Mouse (Mus musculus): ENCODE data around the gene Gm10639. TPM values are rescaled to one million over a fixed set of nuclear protein-coding genes. Genes with fewer than 3 reads are reported as not detected.

The Gm10639 gene
- polyA plus RNA-seq (2015; fragmentation: Illumina TruSeq; extraction: RNeasy Lipid Tissue Mini Kit (QIAGEN cat#74804); ENCODE audit: insufficient read depth, low replicate concordance) = not detected

DNA sequence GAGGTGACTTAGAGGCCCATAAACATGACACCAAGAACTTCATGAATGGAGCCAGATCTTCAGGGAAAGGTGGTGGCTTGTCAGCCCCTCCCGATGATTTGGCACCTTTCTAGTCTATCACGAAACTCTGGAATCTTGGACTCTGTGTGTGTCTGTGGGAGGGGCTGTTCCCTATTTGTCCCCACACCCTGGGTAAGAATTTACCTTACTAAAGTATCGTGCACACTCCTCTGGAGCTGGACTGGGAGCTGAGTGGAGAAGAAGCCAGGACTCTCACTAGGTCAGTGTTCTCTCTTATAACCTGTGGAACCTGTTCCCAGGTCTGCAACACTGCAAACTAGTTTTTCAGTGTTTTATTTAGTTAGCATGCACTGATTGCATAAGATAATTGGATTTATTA, at the start of gene Gm10639:
TSS of gene Gm10639 (plus strand) at position 201 of the 400 bp plus-strand sequence.

GRCm38 (mm10) chr9:78256914-78257313, 32.8 kb upstream of the Gm10639 start, which contains the start of gene Gm3776:
TSS of gene Gm3776 (plus strand) at chr9:78257129.

GRCm38 (mm10) chr9:78314696-78315095, 25.0 kb downstream of the Gm10639 start, which contains the start of gene Omt2a:
TSS of gene Omt2a (minus strand) at chr9:78314796.

GRCm38 (mm10) chr9:78327289-78327688, 37.6 kb downstream of the Gm10639 start, which contains the start of gene Omt2b:
TSS of gene Omt2b (plus strand) at chr9:78327589.

Other genes starting within 250 kb of the Gm10639 start
- not detected for gene Gcm1, start 238.0 kb upstream of the Gm10639 start, polyA plus RNA-seq (2015; fragmentation: Illumina TruSeq; extraction: RNeasy Lipid Tissue Mini Kit (QIAGEN cat#74804); ENCODE audit: insufficient read depth, low replicate concordance)
- 73.0 TPM for gene Fbxo9, start 180.9 kb upstream of the Gm10639 start, polyA plus RNA-seq (2015; fragmentation: Illumina TruSeq; extraction: RNeasy Lipid Tissue Mini Kit (QIAGEN cat#74804); ENCODE audit: insufficient read depth, low replicate concordance)
- gene Ick, start 180.7 kb upstream of the Gm10639 start, polyA plus RNA-seq (2015; fragmentation: Illumina TruSeq; extraction: RNeasy Lipid Tissue Mini Kit (QIAGEN cat#74804); ENCODE audit: insufficient read depth, low replicate concordance) = 9.6 TPM
- 12.8 TPM for gene Gsta4, start 107.1 kb upstream of the Gm10639 start, polyA plus RNA-seq (2015; fragmentation: Illumina TruSeq; extraction: RNeasy Lipid Tissue Mini Kit (QIAGEN cat#74804); ENCODE audit: insufficient read depth, low replicate concordance)
- gene Gsta1, start 59.3 kb upstream of the Gm10639 start, polyA plus RNA-seq (2015; fragmentation: Illumina TruSeq; extraction: RNeasy Lipid Tissue Mini Kit (QIAGEN cat#74804); ENCODE audit: insufficient read depth, low replicate concordance) = not detected
- gene Gm3776, start 32.8 kb upstream of the Gm10639 start, polyA plus RNA-seq (2015; fragmentation: Illumina TruSeq; extraction: RNeasy Lipid Tissue Mini Kit (QIAGEN cat#74804); ENCODE audit: insufficient read depth, low replicate concordance) = not detected
- gene Omt2a, start 24.9 kb downstream of the Gm10639 start, polyA plus RNA-seq (2015; fragmentation: Illumina TruSeq; extraction: RNeasy Lipid Tissue Mini Kit (QIAGEN cat#74804); ENCODE audit: insufficient read depth, low replicate concordance) = not detected
- not detected for gene Omt2b, start 37.7 kb downstream of the Gm10639 start, polyA plus RNA-seq (2015; fragmentation: Illumina TruSeq; extraction: RNeasy Lipid Tissue Mini Kit (QIAGEN cat#74804); ENCODE audit: insufficient read depth, low replicate concordance)
- not detected for gene Gsta2, start 65.9 kb downstream of the Gm10639 start, polyA plus RNA-seq (2015; fragmentation: Illumina TruSeq; extraction: RNeasy Lipid Tissue Mini Kit (QIAGEN cat#74804); ENCODE audit: insufficient read depth, low replicate concordance)
- not detected for gene Dppa5a, start 78.3 kb downstream of the Gm10639 start, polyA plus RNA-seq (2015; fragmentation: Illumina TruSeq; extraction: RNeasy Lipid Tissue Mini Kit (QIAGEN cat#74804); ENCODE audit: insufficient read depth, low replicate concordance)
- gene Ooep, start 88.8 kb downstream of the Gm10639 start, polyA plus RNA-seq (2015; fragmentation: Illumina TruSeq; extraction: RNeasy Lipid Tissue Mini Kit (QIAGEN cat#74804); ENCODE audit: insufficient read depth, low replicate concordance) = not detected
- 1.5 TPM for gene Ddx43, start 105.9 kb downstream of the Gm10639 start, polyA plus RNA-seq (2015; fragmentation: Illumina TruSeq; extraction: RNeasy Lipid Tissue Mini Kit (QIAGEN cat#74804); ENCODE audit: insufficient read depth, low replicate concordance)
- 6.5 TPM for gene Cgas, start 153.3 kb downstream of the Gm10639 start, polyA plus RNA-seq (2015; fragmentation: Illumina TruSeq; extraction: RNeasy Lipid Tissue Mini Kit (QIAGEN cat#74804); ENCODE audit: insufficient read depth, low replicate concordance)
- 24.9 TPM for gene Mto1, start 158.3 kb downstream of the Gm10639 start, polyA plus RNA-seq (2015; fragmentation: Illumina TruSeq; extraction: RNeasy Lipid Tissue Mini Kit (QIAGEN cat#74804); ENCODE audit: insufficient read depth, low replicate concordance)
- gene Gm17324, start 158.9 kb downstream of the Gm10639 start, polyA plus RNA-seq (2015; fragmentation: Illumina TruSeq; extraction: RNeasy Lipid Tissue Mini Kit (QIAGEN cat#74804); ENCODE audit: insufficient read depth, low replicate concordance) = not detected
- 13,150 TPM for gene Eef1a1, start 199.2 kb downstream of the Gm10639 start, polyA plus RNA-seq (2015; fragmentation: Illumina TruSeq; extraction: RNeasy Lipid Tissue Mini Kit (QIAGEN cat#74804); ENCODE audit: insufficient read depth, low replicate concordance)